Mouse (Mus musculus) lung, adult 2 months (tissue): ENCODE data around the gene Dctd. TPM values are rescaled to one million over a fixed set of nuclear protein-coding genes. Genes with fewer than 3 reads are reported as not detected.

ENCODE experiments used
- DNase-seq: peaks from one replicate; pipeline ENCODE4 v3.0.0; 2022
- H3K4me1 ChIP-seq: fragments of 200-500 bp; 2 replicates; pipeline ENCODE4 v1.6.1; 2011; ENCODE audit warnings: low read length; ENCODE audit not compliant: control insufficient read depth, insufficient read depth
- H3K4me3 ChIP-seq: fragments of 200-500 bp; replicated peaks from 2 replicates; pipeline ENCODE3; 2011; ENCODE audit warnings: low read depth, mild to moderate bottlenecking, control low read depth, low read length; ENCODE audit errors: extremely low read depth
- CTCF ChIP-seq: fragments of 200-500 bp; IDR thresholded peaks from 2 replicates; pipeline ENCODE4 v1.5.1; 2011; ENCODE audit warnings: mild to moderate bottlenecking, low read length, control low read depth; ENCODE audit not compliant: insufficient read depth
- POLR2A ChIP-seq: fragments of 200-500 bp; IDR thresholded peaks from 2 replicates; pipeline ENCODE4 v1.6.1; 2011; ENCODE audit warnings: low read depth, mild to moderate bottlenecking, control low read depth, low read length, borderline replicate concordance; ENCODE audit errors: extremely low read depth
- WGBS: fragments of 180-500 bp; shearing (Covaris S2); methylation state at CpG from one replicate; pipeline ENCODE4 v1.1.7; 2018; 5-methylcytosine and 5-hydroxymethylcytosine counted together
- polyA plus RNA-seq: library from polyadenylated mRNA; depleted of rRNA; stranded (reverse); fragments of >200 nt; gene quantifications from 2 replicates; pipeline ENCODE4 v1.2.3, GENCODE M21; 2012

Dctd gene
- polyA plus RNA-seq, 1 experiment, result 0.56 TPM

DNA sequence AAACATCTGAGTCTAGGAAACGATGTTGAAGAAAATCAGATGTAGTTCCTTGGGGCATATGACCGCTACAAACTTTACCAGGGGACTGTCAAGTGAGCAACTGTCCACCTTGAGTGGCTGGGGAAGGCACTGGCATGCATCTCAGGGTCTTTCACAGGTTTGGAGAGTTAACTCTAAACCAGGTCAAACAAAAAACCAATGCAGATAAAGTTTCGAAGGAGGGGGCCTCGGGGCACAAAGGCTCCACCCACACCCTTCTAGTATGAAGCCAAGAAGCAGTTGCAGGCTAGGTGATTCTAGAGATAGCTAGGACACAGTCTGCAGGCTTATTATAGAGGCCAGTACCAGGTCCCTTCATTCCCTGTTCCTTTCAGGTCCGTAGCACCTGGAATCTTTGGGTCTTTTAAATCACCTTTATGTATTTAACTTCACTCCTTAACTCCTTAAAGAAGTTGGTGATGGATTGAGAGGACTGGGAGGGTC lies 10.5 kb downstream of the Dctd start:
- peaks cover 3% of the 10 kb centered on the region; the same call in 1 of the 2 replicates for H3K4me1 ChIP-seq
- WGBS, result 25% methylated on average over 5 of the region's 5 CpGs
- TF ChIP-seq POLR2A (no peak), CTCF (no peak)

DNA sequence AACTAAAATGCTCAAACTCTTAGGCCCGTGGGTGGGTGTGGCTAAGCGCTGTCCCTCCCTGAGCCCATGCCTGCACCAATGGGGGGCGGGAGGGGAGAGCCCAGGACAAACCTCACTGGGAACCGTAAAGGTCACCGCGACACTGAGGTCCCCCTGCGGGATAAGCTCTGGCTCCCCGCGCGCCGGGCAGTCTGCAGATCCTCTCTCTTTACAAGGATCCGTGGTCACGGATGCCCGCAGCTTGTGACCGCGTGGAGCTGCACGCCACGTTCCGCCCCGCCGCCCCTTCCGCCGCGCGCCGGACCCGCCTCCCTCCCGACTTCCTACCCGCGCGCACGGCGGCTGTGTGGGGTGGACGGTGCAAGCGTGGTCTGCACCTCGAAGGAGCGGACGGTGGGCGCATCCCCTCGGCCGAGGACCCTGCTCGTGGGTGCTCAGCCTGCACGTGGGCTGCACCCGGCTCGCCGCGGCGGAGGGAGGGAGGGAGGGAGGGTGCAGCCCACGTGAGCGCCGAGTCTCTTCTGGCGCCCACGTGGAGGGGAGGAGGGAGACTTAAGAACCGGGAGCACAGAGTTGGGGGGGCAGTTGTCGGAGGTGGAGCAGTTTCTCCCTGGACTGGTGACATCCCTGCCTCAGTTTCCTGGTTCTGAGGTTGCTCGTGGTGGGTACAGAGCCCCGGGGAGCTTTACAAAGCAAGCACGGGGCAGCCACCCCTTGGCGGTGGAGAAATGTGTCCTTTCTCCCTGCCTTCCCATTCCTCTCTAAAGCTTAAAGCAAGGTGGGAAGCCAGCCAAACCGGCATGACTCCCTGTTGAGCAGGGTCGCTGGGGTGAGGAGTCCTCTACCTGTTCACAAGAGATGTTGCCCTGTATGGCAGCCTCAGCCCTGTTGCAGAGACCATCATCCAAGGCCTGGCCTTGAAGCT lies 11.2 kb downstream of the Dctd start:
- DNase-seq, result peak; percentile 30
- peak overlapping the region; percentile 68 for H3K4me3 ChIP-seq
- WGBS, result under 1% methylated on average over 59 of the region's 61 CpGs
- H3K4me1 ChIP-seq, result peaks cover 3% of the 10 kb centered on the region; the same call in 1 of the 2 replicates
- TF ChIP-seq CTCF (no peak), POLR2A (no peak)

More for the DNA sequence above, 10.5 kb downstream of the Dctd start:
- H3K4me3 ChIP-seq, result peak overlapping the region; percentile 68
- no peak for DNase-seq

- WGBS, result 37% methylated on average over 6 of the region's 6 CpGs
Measured at GRCm38 (mm10) chr8:48114591-48114990, 15.7 kb downstream of the Dctd start.

GRCm38 (mm10) chr8:48122991-48123390 lies 24.1 kb downstream of the Dctd start:
- no peak for TF ChIP-seq CTCF
- TF ChIP-seq POLR2A, result no peak
- 81% methylated on average over 1 of the region's 1 CpGs for WGBS
- no peak overlapping the region for H3K4me3 ChIP-seq
- no peaks in the 10 kb centered on the region for H3K4me1 ChIP-seq
- no peak for DNase-seq

More at GRCm38 (mm10) chr8:48114591-48114990, 15.7 kb downstream of the Dctd start:
- no peak for TF ChIP-seq CTCF
- TF ChIP-seq POLR2A, result no peak
- H3K4me3 ChIP-seq, result no peak overlapping the region
- no peaks in the 10 kb centered on the region for H3K4me1 ChIP-seq
- no peak for DNase-seq

DNA sequence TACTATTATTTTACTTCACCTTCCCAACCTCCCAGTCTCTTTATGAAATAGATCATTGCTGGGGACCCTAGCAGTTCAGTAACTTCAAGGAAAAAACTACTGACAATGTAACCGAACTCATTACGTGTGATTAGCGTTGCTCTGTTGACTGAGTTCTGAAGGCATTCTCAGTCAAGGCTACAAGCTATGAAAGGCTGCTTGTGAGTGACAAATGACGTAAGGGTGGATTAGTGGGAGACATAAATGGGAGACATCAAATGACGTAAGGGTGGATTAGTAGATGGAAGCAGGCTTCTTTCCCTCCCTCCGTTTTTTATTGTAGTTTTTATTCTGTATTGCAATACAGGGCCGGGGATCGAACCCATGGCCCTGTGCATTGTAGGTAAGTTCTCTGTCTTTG lies 26.0 kb downstream of the Dctd start:
- Histone ChIP-seq H3K4me1 (no peaks in the 10 kb centered on the region), H3K4me3 (no peak overlapping the region)
- no peak for DNase-seq
- WGBS, result 94% methylated on average over 8 of the region's 8 CpGs
- TF ChIP-seq CTCF (no peak), POLR2A (no peak)

- Histone ChIP-seq H3K4me1 (no peaks in the 10 kb centered on the region), H3K4me3 (no peak overlapping the region)
- TF ChIP-seq POLR2A (no peak), CTCF (no peak)
- DNase-seq, result no peak
- WGBS, result 88% methylated on average over 13 of the region's 13 CpGs
Measured at GRCm38 (mm10) chr8:48126954-48127353, 28.1 kb downstream of the Dctd start.

DNA sequence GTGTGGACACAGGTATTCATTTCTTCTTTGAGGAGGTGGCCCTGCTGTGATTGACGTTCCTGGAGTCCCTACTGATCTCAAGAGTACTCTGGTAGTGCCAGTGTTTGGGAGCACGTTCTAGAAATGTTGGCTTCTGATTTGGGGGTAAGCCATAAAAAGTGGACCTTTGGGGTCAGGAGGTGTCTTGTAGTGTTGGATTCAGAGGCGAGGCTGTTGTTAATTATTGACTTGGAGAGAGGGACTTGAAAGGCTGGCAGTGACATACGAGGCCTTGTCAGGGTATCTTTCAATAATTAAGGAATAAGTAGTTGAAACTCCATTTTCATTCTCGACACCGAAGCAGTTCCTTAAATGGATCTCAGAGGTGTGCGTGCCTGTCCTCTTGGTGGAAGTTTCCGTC lies 31.4 kb downstream of the Dctd start:
- no peaks in the 10 kb centered on the region for H3K4me1 ChIP-seq
- no peak for TF ChIP-seq POLR2A
- TF ChIP-seq CTCF, result no peak
- DNase-seq, result no peak

DNA sequence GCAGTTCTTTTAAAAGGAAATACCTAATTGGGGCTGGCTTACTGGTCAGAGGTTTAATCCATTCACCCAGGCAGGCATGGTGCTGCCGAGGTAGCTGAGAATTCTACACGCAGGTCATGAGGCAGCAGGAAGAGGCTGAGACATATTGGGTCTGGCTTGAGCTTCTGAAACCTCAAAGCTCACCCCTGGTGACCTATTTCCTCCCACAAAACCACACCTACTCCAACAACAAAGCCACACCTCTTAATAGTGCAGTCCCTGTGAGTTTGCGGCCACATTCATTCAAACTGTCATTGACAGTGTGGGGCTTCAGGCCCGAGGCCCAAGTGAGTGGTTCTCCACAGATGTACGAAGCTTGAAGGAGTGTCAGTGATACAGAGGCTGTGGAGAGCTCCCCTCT lies 34.4 kb downstream of the Dctd start:
- Histone ChIP-seq H3K4me1 (no peaks in the 10 kb centered on the region), H3K4me3 (no peak overlapping the region)
- TF ChIP-seq POLR2A, result no peak
- no peak for TF ChIP-seq CTCF
- WGBS, result 80% methylated on average over 5 of the region's 5 CpGs
- no peak for DNase-seq

More for the DNA sequence above, 31.4 kb downstream of the Dctd start:
- WGBS, result 77% methylated on average over 8 of the region's 8 CpGs
- no peak overlapping the region for H3K4me3 ChIP-seq

DNA sequence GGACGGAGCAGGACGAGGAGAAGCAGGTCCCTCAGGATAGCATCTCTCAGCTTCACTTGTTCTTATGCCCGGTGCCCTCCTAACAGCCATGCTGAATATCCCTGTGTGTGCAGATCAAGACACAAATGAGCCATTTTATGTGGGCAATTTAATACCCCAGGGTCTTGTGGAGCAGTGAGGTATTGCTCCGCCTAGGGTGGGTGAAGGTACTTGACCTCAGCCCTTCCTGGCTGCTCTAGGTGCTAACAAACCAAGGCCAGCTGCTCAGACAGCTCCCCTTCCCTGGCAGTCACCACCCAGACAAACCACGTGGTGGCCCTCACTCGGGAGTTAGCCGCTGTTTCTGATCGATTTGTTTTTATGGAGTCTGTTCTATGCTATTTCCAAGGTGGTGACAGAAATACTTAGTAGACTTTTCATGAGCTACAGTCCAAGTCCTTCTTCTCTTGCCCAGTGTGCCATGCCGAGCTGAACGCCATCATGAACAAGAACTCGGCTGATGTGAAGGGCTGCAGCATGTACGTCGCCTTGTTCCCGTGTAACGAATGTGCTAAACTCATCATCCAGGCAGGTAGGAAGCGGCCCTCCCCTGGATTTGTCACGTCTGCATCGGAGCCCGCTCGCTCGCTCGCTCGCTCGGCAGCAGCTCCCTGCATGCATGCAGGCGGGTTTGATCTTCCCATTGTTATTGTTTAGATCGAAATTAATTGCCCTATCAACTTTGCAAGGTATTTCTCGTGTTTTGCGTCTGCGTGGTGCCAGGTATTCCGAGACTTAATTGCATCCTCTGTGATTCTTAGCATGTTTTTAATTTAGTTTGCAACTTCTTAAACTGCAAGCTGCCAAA lies 38.1 kb downstream of the Dctd start:
- WGBS, result 86% methylated on average over 30 of the region's 30 CpGs
- no peak overlapping the region for H3K4me3 ChIP-seq
- no peaks in the 10 kb centered on the region for H3K4me1 ChIP-seq
- no peak for TF ChIP-seq CTCF
- no peak for TF ChIP-seq POLR2A
- no peak for DNase-seq

- no peak for DNase-seq
- 84% methylated on average over 3 of the region's 3 CpGs for WGBS
- Histone ChIP-seq H3K4me3 (no peak overlapping the region), H3K4me1 (no peaks in the 10 kb centered on the region)
- TF ChIP-seq POLR2A (no peak), CTCF (no peak)
Measured at GRCm38 (mm10) chr8:48137651-48137937, 38.7 kb downstream of the Dctd start.
